26 mouse cellular contexts compared by ENCODE assay signal in the genomic region with DNA sequence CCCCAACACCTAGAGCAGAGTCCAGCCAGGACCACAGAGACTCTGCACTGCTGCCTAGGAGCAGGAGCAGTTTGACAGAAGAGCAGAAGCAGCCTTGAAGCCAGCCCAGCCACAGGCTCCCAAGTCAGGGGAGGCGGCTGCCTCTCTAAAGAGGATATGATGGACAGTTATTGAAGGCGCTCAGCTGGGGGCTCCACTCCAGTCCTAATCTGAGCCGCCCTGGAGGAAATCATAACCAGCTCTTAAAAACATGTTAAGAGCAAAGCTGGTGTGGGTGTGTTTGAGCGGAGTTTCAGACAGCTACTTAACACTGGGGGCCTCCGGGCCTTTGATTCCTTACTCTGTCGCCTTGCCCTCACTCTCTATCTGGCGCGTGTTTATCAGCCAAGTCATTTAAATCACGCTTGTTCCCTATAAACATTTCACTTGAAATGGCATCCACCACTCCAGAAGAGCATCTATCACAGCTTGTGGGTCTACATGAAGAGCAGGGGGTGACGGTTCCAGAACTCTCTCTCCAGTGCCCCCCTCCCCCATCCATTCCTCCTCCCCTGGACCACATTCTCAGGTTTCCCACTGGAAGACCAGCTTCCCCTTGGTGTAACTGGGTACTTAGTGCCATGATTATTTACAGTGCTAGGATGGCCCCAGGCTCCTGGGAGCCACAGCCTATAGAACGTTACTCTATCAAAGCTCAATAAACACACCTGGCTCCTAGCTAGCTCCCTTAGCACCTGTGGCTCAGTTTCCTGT. TPM values are rescaled to one million over a fixed set of nuclear protein-coding genes. Genes with fewer than 3 reads are reported as not detected.
A peak's percentile ranks its signal among the peaks of the same experiment; 100 is the strongest.
DNase-seq lines count a peak whose midpoint lies in the region; ATAC-seq and TF ChIP-seq lines count a peak whose summit lies in the region.
"Had no signal": no experiment of that assay in that cellular context is flagged by ENCODE, and none has a peak within 500 bp of the region (broad histone marks: within the 10 kb centered on the region; RNA-seq: fewer than 3 reads in every experiment).

No protein-coding gene starts in this region.

- no peaks in the 10 kb centered on the region for H3K27me3 ChIP-seq in kidney, postnatal 0 days (ENCODE audit: insufficient read depth, low read length)
- peaks cover 7% of the 10 kb centered on the region for H3K27me3 ChIP-seq in limb, embryonic 11.5 days (ENCODE audit: control insufficient read depth, insufficient read depth, low read length)

- no peak overlapping the region for H3K4me2 ChIP-seq in kidney, postnatal 0 days (ENCODE audit: low read length)
- no peak overlapping the region for H3K4me2 ChIP-seq in limb, embryonic 11.5 days (ENCODE audit: low read depth, severe bottlenecking)
- H3K4me2 ChIP-seq: embryonic facial prominence, embryonic 12.5 days; forebrain, embryonic 15.5 days; heart, embryonic 12.5 days; hindbrain, embryonic 14.5 days had no signal

- no peaks in the 10 kb centered on the region for H3K4me1 ChIP-seq in kidney, postnatal 0 days (replicated peaks; ENCODE audit: insufficient read depth, low read length)
- H3K4me1 ChIP-seq in limb, embryonic 11.5 days (ENCODE audit: control insufficient read depth, insufficient read depth, low read length), result peaks cover 13% of the 10 kb centered on the region
- H3K4me1 ChIP-seq: forebrain, embryonic 15.5 days; heart, embryonic 12.5 days had no signal

- no peak for TF ChIP-seq CTCF in kidney, postnatal 0 days (IDR thresholded peaks at IDR 0.05; ENCODE audit: low read depth)
- TF ChIP-seq CTCF in layer of hippocampus, adult 2 months (conservative IDR thresholded peaks at IDR 0.05), result no peak

- no peaks in the 10 kb centered on the region for H3K9me3 ChIP-seq in kidney, postnatal 0 days (replicated peaks; ENCODE audit: low read length)
- H3K9me3 ChIP-seq in limb, embryonic 11.5 days (ENCODE audit: control insufficient read depth, low read length), result no peaks in the 10 kb centered on the region
- H3K9me3 ChIP-seq: embryonic facial prominence, embryonic 12.5 days; forebrain, embryonic 15.5 days; G1E; heart, embryonic 12.5 days; hindbrain, embryonic 10.5 days had no signal

- ATAC-seq in kidney, postnatal 0 days (replicated peaks; ENCODE audit: low FRiP score, low read depth), result 0 out of 2 replicates have a peak, but pooled peaks have one; percentile 33
- peak; percentile 63; the same call in 1 of the 2 replicates for ATAC-seq in limb, embryonic 11.5 days (ENCODE audit: insufficient number of reproducible peaks, low FRiP score, low TSS enrichment, low read depth)
- ATAC-seq: CD4-positive, CD25-positive, alpha-beta regulatory T cell, adult 4 months; forebrain, embryonic 15.5 days had no signal

- no peak overlapping the region; the same call in 1 of the 2 replicates for H3K27ac ChIP-seq in kidney, postnatal 0 days
- H3K27ac ChIP-seq in limb, embryonic 11.5 days (replicated peaks; ENCODE audit: low read depth, low read length), result no peak overlapping the region
- no peak overlapping the region for H3K27ac ChIP-seq in layer of hippocampus, adult 2 months
- H3K27ac ChIP-seq: embryonic facial prominence, embryonic 12.5 days; forebrain, embryonic 15.5 days; heart, adult 2 months; hindbrain, embryonic 10.5 days; hindbrain, embryonic 14.5 days had no signal

- no peak overlapping the region for H3K4me3 ChIP-seq in kidney, postnatal 0 days (replicated peaks; ENCODE audit: low read depth, low read length)
- H3K4me3 ChIP-seq in limb, embryonic 11.5 days (ENCODE audit: low read depth, low read length), result no peak overlapping the region
- no peak overlapping the region for H3K4me3 ChIP-seq in layer of hippocampus, adult 2 months
- H3K4me3 ChIP-seq: embryonic facial prominence, embryonic 12.5 days; forebrain, embryonic 15.5 days; heart, adult 2 months; heart, embryonic 12.5 days; hindbrain, embryonic 10.5 days had no signal

- H3K36me3 ChIP-seq in kidney, postnatal 0 days (ENCODE audit: insufficient read depth, low read length), result no peaks in the 10 kb centered on the region
- no peaks in the 10 kb centered on the region for H3K36me3 ChIP-seq in limb, embryonic 11.5 days (ENCODE audit: control insufficient read depth, insufficient read depth, low read length)
- H3K36me3 ChIP-seq: embryonic facial prominence, embryonic 12.5 days; forebrain, embryonic 15.5 days; heart, embryonic 12.5 days; hindbrain, embryonic 10.5 days had no signal

- no peak overlapping the region for H3K9ac ChIP-seq in kidney, postnatal 0 days (ENCODE audit: low read depth, low read length)
- H3K9ac ChIP-seq in limb, embryonic 11.5 days (ENCODE audit: low read length), result no peak overlapping the region
- H3K9ac ChIP-seq: embryonic facial prominence, embryonic 12.5 days; forebrain, embryonic 15.5 days; heart, embryonic 12.5 days; hindbrain, embryonic 14.5 days had no signal

- DNase-seq in embryo, embryonic 10.5 days (ENCODE audit: low spot score), result peak; percentile 50
- DNase-seq in embryo, embryonic 10 days (ENCODE audit: low spot score), result no peak
- DNase-seq in kidney, postnatal 0 days (ENCODE audit: low spot score), result no peak
- no peak for DNase-seq in kidney, adult 8-10 months
- DNase-seq in embryo, embryonic 11 days, result peak; percentile 40
- DNase-seq in limb, embryonic 11.5 days (ENCODE audit: low spot score), result peak; percentile 51
- no peak for DNase-seq in cerebellum, adult 11 months
- no peak for DNase-seq in layer of hippocampus, adult 2 months (ENCODE audit: low spot score in 2 of 2)
- DNase-seq: adrenal gland, adult 8-10 months; adrenal gland, postnatal 36 days; B cell, adult 2 months; cerebellum, adult 8-10 months; cerebellum, postnatal 14 days; gastrocnemius, postnatal 10 days; heart, adult 2 months had no signal

- WGBS in kidney, postnatal 0 days, result 33% methylated on average over 11 of the region's 11 CpGs
- WGBS in limb, embryonic 11.5 days, result 5% methylated on average over 11 of the region's 11 CpGs

RNA-seq across cellular contexts. Expression of a gene that starts 56.1 kb away (rescaled TPM):
- 5.9 and 7.0 TPM in 2 replicates for polyA plus RNA-seq in kidney, postnatal 0 days (2015; fragmentation: Nextera tagmentation; extraction: Ambion mirVana)
- polyA plus RNA-seq in limb, embryonic 11.5 days (2014; fragmentation: Nextera tagmentation; extraction: Ambion mirVana), result 5.1 and 6.4 TPM in 2 replicates
- total RNA-seq in layer of hippocampus, adult 2 months (2021), result not detected
- total RNA-seq: heart, adult 2 months; heart, postnatal 25 days had no signal
- polyA plus RNA-seq: CD4-positive, CD25-positive, alpha-beta regulatory T cell, adult 4 months; cortical plate, adult 2 months; forebrain, embryonic 11.5 days; forebrain, embryonic 15.5 days; frontal cortex, adult 2 months had no signal

Comparison
In these comparisons a context has a peak if more than half of its experiments do, and no peak if none do; other contexts are left out.
1. DNase-seq: peak in embryo, embryonic 10.5 days (single experiment), embryo, embryonic 11 days (single experiment) and limb, embryonic 11.5 days (single experiment); none in embryo, embryonic 10 days (single experiment), kidney, postnatal 0 days (single experiment), kidney, adult 8-10 months (0 of 2), cerebellum, adult 11 months (single experiment) and layer of hippocampus, adult 2 months (0 of 2).